Mouse (Mus musculus): ENCODE data around the gene Btn2a2.

Btn2a2 gene

GRCm38 (mm10) chr13:23488400-23489322, at the start of gene Btn2a2:
Btn2a2 (minus strand) TSS chr13:23488857.
- peak; percentile 67 to 79 for DNase-seq

DNA sequence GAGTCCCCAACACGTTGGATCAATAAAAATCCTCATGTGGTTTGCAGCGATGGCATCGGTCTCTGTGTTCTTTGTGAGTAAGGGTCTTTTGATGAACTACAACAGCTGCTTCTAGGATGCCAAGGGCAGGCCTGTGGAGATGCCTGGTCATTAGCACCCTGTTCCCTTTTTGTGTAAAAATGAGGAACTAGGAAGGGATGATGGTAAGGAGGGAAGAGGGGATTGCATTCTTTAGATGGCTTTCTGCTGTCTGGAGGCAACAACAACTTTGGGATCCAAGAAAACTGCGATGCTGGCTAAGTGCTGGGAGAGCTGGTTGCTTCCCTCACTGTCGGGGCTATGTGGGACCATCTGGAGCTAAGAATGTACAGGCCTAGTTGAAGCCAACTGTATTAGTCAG, 49.6 kb upstream of the Btn2a2 start:
- DNase-seq, result no peak

DNA sequence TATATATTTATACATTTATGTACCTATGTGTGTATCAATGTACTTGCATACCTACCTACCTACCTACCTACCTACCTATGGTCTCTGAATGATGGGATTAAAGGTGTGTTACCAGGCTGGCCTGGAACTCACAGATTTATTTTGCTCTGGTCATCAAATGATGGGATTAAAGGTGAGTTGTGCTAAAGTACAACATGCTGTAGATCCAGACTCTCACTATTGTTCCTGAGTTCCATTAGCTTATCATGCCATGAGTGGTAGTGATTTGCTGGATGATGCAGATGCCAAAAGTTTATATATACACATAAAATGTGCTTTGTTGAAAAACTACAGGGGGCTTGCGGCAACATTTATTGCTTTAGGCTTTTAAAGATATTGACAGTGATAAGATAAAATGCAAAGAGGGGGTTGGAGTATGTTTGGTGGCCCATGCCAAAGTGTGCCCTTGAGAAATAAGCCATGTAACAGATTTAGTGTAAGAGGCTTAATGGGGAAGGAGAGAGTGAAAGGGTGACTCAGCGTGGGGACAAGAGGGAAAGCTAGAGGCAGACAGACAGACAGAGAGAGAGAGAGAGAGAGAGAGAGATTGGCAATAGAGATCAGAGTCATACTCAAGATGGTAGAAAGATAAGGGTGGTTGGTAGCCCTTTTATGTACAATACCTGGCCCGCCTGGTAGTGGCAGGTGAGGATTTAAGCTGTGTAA, 48.5 kb upstream of the Btn2a2 start:
- DNase-seq, result no peak

DNA sequence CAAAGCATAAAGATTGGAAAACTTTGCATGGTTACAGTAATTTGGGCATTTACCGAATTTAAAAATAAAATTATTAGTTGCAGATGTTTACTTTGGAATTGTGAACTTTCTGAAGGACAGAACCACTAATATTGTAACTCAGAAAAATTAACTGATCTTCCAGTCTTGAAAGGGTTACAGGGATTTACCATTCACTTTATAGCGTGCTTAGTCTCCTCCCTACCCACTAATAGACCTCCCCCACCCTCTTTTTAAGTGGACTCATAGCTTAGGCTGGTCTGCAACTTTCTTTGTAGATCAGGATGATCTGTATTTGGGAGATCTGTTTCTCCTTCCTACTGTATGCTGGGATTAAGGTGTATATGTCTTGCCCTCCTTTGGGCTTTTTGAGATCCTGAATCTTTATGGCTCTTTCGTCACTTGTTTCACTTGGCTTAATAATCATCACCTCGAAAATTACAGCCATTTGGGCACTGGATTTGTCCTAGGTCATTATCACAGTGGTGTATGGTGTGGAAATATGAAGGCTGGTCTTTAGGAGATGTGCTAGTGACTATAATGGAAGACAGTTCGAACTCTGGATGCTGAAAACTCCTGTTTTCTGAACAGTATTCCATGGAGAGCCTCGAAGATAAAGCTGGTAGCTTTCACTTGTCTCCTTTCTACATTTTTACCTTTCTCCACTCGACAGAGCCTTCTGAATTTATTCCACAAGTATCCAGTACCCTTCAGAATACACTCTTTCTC, 47.6 kb upstream of the Btn2a2 start:
- no peak for DNase-seq

DNA sequence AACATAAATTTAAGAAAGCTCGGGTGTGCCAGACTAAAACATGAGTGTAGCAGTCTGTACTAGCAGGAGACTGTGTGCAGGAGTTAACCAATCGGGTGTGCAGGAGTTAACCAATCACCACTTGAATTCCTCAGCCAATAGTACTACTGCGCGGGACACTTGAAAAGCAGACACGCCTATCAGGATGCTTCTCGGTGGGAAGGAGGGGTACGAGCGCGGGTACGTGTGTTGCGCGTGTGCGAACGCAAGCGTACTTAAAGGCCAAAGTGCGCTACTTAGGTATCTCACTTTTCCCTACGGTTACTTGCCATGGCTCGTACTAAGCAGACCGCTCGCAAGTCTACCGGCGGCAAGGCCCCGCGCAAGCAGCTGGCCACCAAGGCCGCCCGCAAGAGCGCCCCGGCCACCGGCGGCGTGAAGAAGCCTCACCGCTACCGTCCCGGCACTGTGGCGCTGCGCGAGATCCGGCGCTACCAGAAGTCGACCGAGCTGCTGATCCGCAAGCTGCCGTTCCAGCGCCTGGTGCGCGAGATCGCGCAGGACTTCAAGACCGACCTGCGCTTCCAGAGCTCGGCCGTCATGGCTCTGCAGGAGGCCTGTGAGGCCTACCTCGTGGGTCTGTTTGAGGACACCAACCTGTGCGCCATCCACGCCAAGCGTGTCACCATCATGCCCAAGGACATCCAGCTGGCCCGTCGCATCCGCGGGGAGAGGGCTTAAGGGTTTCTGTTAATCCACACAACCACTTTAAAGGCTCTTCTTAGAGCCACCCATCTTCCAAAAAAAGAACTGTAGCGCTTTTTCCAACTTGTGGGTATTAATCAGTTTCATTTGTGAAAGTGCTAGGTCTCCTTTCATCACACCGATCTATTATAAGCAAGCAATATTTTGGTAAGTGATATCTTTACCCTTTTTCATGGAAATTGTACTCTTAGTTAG, 46.7 kb upstream of the Btn2a2 start, which contains the start of gene Hist1h3g:
TSS of gene Hist1h3g (plus strand) at position 286 of the 939 bp plus-strand sequence.
- peak; percentile 90 to 91 for DNase-seq

DNA sequence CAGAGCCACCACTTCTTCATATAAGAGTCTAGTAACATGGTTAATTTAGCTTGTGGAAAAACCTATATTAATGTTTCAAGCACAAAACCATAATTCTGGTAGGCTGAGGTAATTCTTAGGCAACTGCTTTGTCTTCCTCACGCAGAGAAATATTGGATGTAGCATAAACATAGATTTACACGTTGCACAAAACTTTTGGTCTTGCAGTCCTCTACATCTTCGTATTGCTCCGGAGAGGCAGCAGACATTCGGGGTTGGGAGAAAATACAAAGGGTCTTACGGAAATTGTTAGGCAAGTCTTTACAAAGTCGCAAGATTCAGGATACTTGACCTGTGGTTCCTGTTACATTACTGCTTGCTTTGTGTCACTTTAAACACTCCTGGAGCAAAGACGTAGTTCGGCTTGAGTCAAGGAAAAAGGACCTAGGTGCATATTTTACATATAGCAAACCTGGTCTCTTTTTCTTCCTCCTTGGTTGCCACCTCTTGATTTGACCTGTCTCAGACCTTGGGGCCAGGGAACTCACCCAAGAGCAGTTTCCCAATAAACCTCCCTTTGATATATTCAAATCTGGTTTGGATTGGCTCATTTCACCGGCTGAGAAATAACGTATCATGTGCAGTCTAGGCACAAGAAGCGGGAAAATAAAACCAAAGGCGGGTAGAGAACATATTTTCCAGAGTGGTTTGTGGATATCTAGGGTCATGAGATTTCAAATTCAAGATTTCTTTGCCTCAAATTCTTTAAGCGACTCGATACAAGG, 45.9 kb upstream of the Btn2a2 start:
- peak in 1 of 2 experiments; percentile 38 for DNase-seq

GRCm38 (mm10) chr13:23533560-23534367, 45.1 kb upstream of the Btn2a2 start, which contains the start of gene Hist1h2af:
Hist1h2af (plus strand) TSS chr13:23533906.
- DNase-seq, result peak; percentile 73 to 83

DNA sequence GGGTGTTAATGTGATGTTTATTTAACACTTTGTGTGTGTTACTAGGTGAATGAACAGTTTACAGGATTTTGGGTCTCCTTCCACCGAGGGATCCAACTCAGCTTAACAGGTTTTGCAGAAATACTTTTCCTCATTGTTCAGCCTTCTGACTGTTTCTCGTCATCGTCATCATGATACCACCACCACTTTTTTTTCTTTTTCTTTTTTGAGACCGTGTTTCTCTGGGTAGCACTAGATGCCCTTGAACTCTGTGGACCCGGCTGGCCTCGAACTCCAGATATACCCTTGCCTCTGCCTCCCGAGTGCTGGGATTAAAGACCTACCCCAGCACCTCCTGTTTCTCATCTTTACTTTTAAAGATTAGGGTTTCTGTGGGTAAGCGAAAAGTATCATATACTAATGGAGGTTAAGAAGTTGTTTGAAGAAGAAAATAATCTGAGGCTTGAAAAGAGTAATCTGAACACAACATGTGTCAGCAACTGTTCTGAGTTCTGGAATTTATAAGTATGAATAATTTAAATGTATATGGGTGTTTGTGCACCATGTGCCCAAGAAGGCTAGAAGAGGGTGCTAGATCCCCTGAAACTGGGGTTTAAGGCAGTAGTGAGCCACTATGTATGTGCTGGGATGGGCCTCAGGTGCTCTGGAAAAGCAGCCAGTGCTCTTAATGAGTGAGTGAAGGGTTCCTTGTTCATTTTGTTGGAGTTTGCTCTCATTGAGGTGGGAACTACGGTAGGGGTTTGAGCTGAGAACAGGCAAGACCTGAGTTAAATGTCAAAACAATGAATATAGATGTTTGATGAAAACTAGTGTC, 43.8 kb upstream of the Btn2a2 start:
- DNase-seq, result no peak

GRCm38 (mm10) chr13:23530901-23531875, 42.5 kb upstream of the Btn2a2 start, which contains the start of gene Hist1h4h:
Hist1h4h (plus strand) TSS chr13:23531050.
- DNase-seq, result peak; percentile 95 to 97

DNA sequence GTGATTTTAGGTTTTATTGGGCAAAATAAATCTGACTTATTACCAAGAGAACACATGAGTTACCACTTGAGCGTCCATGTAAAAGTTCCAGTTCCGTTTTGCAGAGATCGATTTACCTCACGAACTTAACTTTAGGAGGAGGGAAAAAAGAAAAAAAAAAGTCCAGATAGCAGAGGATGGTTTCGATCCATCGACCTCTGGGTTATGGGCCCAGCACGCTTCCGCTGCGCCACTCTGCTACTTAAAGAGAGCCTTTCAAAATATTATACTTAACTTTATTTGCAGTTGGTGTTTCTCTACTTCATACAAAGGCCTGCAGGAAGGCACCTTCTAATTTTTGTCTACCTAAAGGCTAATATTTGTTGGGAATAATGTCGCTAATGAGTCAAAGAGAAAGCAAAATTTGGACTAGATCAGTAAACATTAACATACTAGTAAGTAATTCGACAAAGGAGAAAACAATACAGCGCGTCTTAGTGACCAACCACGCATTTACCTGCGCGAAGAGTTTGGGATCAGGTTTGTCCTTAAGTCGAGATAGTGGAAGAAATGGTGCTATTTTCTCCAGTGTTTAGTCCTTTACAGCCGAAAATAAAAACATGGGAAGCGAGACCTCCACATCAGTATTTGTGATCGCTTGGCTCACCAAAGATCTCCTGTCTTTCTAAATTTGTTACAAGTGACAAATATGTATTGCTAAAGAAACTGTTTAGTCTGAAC, 41.7 kb upstream of the Btn2a2 start:
- DNase-seq, result peak; percentile 62 to 77

GRCm38 (mm10) chr13:23529480-23530165, 41.0 kb upstream of the Btn2a2 start:
- DNase-seq, result no peak

- DNase-seq, result no peak
These were observed 40.3 kb upstream of the Btn2a2 start for GRCm38 (mm10) chr13:23529005-23529404.

GRCm38 (mm10) chr13:23526312-23526711, 37.7 kb upstream of the Btn2a2 start:
- peak; percentile 92 to 93 for DNase-seq

- peak; percentile 48 to 56 for DNase-seq
These were observed 37.2 kb upstream of the Btn2a2 start for GRCm38 (mm10) chr13:23525901-23526300.

DNA sequence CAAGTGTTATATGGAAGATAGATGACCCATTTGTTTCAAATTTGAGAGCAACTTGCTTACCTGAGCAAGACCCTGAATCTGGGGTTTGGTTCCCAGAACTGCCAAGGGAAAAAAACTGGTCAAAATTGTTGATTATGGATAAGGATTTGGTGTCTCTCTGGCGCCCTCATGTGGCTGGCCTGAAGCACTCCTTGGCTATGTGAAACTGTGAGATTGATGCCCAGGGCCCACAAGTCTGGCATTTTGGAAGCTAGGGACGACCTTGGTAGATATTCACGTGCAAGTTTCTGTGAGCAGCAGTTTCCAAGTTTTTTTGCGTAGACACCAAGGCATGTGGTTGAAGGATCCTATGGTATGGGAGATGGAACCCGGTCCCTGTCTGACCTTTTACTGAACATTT, 36.0 kb upstream of the Btn2a2 start:
- DNase-seq, result peak; percentile 83 to 84

DNA sequence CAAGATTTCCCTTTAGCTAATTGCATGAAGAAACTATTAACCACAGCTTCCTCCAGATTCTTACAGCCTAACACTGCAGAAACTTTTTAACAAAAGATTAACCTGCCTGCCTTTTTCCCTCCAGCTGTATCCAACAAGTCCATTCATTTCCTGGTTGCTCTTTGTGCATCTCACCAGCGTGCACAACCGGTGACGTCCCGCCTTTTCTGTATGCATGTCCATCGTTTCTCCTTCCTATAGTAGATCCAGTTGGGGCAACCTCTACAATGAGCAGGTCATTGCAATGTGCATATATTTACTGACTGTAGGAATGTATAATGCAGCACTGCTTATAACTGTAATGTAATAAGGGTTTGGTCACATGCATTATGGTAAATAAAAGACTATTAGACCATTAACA, 35.3 kb upstream of the Btn2a2 start:
- no peak for DNase-seq

Measured in kidney, postnatal 4 days (tissue).